Mouse (Mus musculus): Measurements from ENCODE around the gene Ccdc136.
A peak's percentile ranks its signal among the peaks of the same experiment; 100 is the strongest.

- TF ChIP-seq CTCF (IDR thresholded peaks at IDR 0.05), result no peak
- TF ChIP-seq POLR2A (IDR thresholded peaks at IDR 0.05; ENCODE audit: insufficient read depth, low read depth, low read length), result peak; percentile 74
- 0 out of 2 replicates have a peak, but pooled peaks have one; percentile 17 for TF ChIP-seq EP300 (IDR thresholded peaks at IDR 0.05; ENCODE audit: insufficient read depth, low read depth, low read length)
Observed at GRCm38 (mm10) chr6:29433804-29434795, 38.0 kb downstream of the Ccdc136 start.
